Mouse (Mus musculus): Measurements from ENCODE around the gene Fam222a.

Fam222a gene

DNA sequence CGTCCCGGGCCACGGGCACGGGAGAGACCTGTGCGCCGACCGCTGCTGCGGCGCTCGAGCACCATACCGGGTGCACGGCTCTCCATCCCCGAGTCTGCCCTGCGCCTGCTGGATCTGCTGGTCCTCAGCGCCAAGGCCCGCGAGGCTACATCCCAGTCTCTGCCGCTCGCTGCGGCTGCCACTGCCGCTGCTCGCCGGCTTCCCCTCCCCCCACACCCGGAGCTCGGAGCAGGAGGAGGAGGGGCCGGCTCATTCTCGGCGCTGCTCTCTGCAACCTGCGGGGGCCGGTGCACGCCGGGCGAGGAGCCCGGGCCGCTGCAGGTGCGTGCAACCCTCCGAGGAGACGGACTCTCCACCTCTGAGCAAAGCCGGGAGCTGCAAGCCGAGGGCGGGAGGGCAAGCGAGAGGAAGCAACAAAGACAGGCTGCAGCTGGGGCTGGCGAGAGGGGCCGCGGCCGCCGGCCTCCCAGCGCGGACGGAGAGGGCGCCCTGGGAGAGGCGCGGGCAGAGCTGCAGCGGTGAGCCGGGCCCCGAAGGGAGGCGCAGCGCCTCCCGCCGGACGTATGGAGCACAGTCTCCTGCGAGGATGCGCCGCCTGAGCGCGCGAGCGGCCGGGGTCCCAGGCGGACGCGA is at the start of gene Fam222a:
TSS of gene Fam222a (plus strand) at position 452 of the 633 bp plus-strand sequence.
- peak; percentile 57 to 70 for DNase-seq (ENCODE audit: low spot score in 2 of 2)

DNA sequence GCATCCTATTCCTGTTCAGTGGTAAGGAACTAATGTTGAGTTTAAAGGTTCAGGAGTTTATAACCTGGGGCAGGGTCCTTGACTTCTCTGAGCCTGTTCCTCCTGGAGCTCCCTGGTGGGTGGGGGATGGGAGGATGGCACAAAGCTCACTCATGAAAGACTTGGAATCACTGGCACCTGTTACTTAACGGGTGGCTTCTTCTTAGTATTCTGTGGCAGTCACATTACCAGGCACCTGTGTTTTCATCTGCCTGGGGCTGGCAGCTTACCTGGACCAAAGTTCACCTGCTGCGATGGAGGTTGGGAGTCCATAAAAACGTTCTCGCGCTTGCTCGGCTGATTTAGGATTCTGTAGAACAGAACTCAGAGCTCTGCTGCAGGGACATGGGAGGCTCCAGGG is 39.5 kb upstream of the Fam222a start:
- DNase-seq (ENCODE audit: low spot score in 2 of 2), result no peak

DNA sequence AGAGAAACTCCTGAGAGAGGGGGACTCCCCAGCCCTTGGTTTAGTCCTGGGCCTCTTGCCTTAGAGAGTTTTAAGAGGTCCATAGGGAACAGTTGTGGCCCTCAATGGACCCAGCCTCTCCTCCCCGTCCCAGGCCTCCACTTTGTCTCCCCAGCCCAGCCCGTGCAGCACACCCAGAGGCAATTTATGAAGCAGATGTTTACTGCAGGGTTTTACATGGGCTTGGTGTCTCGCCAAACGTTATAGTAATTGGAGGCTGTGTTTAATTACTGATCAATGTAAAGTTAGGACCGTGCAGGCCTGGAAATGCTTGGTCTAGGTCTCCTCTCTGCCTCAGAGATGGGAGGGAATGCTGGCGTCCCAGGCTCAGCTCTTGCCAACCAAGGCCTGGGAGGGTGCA is 37.5 kb upstream of the Fam222a start:
- no peak for DNase-seq (ENCODE audit: low spot score in 2 of 2)

DNA sequence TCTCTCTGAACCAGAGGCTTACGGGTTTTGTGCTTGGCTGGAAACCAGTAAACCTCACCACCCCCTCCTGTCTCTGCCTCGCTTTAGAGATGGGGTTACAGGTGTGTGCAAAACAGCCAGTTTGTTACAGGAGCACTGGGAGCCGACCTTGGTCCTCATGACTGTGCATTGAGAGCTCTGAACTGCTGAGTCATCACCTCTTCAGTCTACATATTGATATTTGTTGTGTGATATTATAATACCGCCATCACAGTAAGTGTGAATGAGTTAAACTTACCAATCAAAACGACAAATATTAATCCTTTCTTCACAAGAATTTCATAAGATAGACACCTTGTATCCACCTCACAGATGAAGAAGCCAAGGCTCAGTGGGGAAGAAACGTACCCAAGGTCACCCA is 35.8 kb upstream of the Fam222a start:
- DNase-seq (ENCODE audit: low spot score in 2 of 2), result no peak

DNA sequence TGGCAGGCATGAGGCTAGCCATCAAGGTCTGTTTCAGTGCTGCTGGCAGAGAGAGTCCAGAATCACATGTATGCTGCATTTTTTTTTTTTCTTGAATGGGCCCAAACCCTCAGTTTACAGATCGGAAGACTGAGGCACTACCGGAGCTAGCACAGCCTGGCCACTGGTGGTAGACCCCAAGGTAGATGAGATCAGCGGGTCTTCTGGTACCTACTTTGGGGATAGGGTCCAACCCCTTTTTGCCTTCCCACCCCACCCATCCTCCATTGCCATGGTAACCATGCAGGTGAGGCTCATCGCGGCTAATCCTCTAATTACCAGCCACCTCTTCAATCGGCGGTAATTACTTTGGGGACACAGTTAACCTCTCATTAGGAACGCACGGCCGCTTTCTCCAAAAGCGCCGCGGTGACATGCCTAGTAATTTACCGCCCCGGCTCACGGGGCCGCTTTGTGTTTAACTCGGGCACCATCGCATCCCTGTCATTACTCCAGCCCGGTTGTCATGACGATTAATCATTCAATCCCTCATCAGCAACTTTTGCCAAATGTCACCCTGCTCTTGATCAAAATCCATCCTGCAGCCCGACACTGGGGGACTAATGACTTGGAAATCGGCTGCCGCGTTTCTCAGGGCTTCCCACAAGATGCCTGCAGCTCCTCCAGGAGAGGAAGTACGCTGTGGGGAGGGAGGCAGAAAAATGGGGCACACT is 30.4 kb upstream of the Fam222a start:
- peak; percentile 4 to 12 for DNase-seq (ENCODE audit: low spot score in 2 of 2)

DNA sequence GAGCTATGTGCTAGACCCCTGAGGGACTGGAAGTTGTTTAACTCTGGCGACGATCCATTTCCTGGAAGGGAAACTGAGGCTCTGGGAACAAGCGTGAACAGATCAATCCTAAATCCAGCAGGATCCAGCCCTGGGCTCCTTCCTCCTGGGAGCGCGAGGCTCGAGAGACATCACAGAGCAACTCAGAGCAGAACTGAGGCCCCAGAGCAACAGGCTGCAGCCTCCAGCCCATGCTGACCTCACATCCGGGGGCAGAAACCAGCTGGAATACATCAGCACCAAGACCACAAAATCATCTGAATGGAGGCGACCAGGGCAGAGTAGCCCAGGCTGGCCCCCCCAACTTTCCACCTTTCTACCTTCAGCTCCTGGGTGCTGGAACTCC is 29.8 kb upstream of the Fam222a start:
- DNase-seq (ENCODE audit: low spot score in 2 of 2), result no peak

DNA sequence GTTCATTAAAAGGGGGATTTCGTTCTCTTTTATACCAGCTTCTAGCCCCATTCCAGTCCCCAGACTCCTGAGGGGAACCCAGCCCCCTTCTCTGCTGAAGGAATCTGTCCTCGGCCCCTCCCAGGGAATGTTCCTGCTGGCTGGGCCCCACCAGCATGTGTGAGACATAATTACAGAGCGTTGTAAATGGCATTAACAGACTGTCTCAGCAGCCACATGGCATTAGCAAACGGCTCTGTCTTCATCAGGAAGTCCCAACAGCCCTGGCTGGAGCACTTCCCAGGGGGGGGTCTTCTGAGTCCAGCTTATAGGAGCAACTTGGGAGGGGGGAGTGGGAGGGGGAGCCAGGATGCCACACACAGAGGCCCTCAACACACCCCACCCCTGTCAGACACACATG is 29.1 kb upstream of the Fam222a start:
- no peak for DNase-seq (ENCODE audit: low spot score in 2 of 2)

DNA sequence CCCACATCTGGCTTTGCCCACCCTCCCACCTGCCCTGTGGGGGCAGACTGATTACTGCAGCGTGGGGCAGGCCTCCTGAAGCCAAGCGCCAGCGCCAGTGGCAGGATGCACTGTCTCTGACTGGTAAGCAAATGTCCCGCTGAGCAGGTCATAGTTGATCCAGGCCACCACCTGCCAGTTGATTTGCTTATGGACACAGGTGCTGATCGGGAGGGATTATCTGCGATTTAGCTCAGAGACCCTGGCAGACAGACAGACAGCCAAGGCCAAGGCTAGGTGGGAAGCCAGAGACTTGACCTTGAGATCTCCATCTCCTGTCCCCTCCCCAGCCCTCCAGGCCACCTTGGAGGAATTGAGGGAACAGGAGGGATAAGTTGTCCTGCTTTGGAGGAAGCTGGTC is 28.1 kb upstream of the Fam222a start:
- no peak for DNase-seq (ENCODE audit: low spot score in 2 of 2)

DNA sequence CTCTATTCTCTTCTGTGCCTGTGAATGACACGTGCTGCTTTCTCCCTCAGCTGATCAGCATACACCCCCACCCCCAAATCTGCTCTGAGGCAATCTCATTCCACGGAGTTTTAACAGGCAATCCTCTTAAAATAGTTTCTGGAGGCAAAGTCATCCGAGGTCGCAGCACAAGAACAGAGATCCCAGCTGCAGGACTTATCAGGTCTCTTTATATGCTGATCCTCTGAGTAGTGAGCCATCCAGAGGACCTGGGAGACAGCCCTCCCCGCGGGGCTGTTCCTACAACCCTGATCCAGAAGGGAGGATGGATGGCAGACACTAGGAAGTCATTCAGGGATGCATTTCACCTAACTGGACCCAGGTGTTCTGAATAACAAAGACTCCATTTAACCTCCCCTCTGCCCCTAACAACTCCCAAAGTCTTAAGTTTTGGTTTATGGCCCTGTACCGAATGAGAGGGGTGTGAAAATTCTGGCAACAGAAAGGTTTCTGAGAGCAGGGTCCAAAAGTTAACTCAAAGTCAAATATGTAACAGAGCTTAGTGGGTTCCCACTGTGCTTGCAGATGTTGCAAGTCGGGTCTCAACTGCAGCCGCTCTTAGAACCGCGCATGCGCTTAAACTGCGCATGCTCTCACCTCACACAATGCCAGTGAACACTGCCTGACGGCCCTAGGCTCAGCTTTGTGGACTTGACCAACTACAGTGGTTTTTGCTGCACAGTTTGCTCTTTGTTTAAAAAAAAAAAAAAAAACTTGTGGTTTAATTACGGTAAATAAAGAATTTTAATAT is 26.0 kb upstream of the Fam222a start:
- DNase-seq (ENCODE audit: low spot score in 2 of 2), result no peak

DNA sequence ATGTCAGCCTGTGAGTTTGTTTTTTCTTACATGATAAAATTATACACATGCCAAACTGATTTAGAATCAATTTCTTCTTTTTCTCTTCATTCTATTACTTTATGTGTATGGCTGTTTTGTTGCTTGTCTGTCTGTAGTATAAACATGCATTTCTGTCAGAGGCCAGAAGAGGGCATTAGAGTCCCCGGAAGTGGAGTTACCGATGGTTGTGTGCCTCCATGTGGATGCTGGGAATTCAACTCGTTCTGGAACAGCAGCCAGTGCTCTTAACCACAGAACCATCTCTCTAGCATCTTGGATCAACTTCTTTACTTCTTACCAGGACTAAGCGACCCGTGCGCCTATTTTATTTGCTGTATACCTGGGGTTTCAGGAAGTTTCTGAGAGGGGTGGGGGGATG is 24.2 kb upstream of the Fam222a start:
- no peak for DNase-seq (ENCODE audit: low spot score in 2 of 2)

DNA sequence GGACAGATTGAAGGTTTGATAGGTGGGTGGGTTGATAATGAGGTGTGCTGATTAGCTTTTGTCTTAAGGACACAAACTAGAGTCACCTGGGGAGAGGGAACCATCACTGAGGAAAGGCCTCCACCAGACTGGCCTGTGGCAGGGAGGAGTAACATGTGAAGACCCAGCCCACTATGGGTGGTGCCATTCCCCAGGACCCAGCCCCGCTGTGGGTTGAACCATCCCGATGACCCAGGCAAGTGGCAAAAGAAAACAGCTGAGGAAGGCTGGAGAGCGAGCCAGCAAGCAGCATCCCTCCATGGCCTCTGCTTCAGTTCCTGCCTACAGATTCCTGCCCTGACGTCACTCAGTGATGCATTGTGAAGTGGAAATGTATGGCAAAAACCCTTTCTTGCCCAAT is 23.6 kb upstream of the Fam222a start:
- no peak for DNase-seq (ENCODE audit: low spot score in 2 of 2)

DNA sequence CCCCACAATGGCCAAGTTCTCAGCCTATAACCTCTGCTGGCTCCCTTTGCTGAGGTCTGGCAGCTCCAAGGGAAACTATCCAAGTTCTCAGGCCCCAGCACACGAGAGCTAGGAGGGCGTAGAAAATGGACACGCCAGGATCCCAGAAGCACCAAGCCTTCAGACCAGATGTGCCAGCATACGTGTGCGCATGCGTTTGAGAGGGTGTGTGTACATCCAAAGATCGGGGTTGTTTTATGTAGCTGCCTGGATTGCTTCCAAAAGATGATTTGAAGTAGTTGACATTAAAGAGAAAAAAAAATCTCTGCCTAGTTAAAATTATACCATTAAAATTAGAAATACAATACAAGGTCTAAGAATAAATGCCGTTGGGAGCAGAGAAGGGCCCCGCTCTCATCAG is 22.7 kb upstream of the Fam222a start:
- DNase-seq (ENCODE audit: low spot score in 2 of 2), result peak in 1 of 2 experiments; percentile 22

DNA sequence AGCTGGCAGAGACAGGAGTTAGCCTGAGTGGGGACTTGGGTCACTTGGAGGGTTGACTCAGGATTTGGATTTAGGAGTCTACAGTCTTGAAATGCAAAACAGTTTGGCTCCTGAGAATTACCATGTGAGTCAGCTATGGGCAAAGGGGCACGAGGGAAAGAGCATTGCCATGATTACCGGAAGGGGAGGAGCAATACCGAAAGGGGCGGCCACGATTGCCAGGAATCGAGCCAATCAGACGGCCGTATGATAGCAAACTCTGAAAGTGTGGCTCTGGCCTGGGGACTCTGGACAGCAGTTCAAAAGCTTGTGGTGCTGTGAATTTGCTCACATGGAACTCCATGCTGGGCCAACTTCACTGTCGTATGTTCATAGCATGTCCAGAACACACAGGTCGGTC is 18.8 kb upstream of the Fam222a start:
- DNase-seq (ENCODE audit: low spot score in 2 of 2), result no peak

DNA sequence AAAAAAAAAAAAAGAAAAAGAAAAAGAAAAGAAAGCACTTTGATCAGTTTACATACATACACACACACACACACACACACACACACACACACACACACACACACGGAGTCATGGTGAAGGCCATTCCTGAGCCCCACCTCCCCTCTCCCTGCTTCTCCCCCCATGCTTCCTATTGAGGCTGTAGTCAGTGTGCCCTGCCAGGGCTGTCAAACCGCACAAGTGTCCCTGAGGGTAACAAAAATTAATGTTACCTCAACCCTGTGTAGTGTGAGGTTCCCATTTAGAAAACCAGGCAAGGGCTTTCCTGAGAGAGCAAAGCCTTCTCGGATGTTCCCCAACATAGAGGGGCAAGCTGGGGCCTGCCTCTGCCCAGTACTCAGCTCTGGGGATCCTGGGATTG is 18.0 kb upstream of the Fam222a start:
- no peak for DNase-seq (ENCODE audit: low spot score in 2 of 2)

DNA sequence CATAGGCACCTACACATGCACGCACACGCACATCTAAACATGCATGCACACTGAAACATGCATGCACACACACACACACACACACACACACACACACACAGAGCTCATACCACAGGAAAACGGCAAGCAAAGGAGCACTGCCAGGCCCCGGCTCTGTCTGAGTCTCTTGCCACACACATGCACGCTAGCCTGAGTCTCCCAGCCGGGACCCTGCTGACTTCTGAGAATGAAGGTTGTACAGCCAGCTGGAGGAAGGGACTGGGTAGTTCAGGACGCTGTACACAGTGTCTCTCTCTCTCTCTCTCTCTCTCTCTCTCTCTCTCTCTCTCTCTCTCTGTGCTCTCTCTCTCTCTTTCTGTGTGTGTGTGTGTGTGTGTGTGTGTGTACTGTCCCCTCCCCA is 17.4 kb upstream of the Fam222a start:
- DNase-seq (ENCODE audit: low spot score in 2 of 2), result no peak

DNA sequence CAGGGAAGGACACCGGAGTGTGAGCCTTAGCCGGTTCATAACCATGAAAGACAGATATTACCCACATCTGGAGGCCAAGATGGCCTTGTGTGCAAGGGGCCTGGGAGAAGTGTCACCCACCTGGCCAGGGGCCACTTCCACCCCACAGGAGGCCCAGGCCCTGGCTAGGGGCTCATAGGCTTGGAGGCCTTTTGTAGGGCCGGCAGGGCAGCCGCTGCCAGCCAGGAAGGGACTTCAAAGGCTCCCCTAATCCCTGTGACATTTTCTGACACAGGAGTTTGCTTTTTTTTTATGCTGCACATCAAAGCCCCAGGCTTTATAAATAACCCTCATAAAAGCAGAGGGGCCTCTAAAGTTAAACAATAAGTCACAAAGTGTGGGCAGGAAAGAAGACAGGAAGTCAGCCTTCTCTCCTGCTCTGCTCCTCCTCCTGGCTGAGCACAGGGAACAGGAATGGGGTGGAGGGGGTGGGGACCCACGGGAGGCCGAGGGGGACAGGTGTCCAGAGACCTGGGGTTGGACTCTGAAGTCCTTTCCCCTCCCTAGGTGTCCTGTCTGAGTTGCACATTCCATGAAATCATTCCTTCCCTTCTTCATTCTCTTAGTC is 16.8 kb upstream of the Fam222a start:
- DNase-seq (ENCODE audit: low spot score in 2 of 2), result no peak

DNA sequence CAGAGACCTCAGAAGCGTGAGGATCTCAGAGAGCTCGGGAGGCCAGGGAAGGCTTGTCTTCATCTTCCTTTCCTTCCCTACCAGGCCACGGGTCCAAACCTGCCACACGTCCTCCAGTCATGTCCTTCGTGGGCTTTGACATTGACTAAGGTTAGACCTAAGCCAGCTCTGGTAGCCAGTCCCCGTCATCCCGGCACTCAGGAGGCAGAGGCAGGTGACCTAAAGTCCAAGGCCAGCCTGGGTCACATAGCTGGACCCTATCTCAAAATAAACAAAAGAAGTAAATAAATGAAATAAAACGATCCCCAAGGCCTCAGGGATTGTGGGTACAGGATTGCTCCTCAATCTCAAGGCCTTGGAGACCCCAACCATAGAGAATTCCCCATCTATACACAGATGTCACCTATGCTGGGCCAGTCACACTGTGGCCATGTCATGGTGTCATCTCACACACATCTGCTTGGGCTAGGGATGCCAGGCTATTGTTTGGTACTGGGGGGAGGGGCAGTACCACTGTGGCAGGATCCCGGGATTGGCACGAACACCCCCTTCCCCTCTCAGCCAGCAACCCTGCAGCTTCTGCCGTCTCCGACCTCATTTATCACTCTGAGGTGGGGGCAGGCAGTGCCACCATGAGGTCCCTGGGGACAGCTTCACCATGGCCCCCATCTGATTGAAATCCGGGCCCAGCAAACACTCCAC is 15.2 kb upstream of the Fam222a start:
- DNase-seq (ENCODE audit: low spot score in 2 of 2), result no peak

DNA sequence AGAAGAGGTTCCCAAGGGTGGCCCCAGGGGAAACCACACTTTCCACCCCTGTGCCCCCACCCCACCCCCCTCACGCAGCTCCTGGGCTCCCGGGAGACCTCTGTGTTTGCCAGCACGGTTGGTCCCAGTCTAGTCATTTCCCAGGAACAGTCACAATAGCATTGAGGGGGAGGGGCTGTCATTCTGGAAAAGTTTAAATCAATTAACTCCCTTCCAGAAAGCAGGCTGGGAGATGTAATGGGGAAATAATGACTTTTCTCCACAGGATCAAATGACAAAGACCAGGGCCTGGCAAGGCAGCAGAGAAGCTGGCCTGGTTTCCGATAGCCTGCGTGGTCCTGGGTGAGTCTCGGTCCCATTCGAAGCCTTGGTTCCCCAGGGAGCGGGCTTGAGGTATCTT is 14.1 kb upstream of the Fam222a start:
- DNase-seq (ENCODE audit: low spot score in 2 of 2), result no peak

DNA sequence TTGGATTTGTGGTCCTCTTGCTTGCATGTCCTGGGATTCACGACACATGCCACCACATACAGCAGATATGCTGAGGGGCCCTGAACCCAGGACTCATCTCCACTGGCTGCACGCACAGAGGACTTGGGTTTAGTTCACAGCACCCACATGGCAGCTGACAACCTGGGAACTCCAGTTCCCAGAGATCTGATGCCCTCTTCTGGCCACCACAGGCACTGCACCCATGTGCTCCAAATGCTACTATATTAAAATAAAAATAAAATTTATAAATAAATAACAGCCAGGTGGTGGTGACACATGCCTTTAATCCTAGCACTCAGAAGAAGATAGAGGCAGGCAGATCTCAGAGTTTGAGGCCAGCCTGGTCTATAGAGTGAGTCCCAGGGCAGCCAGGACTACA is 12.4 kb upstream of the Fam222a start:
- no peak for DNase-seq (ENCODE audit: low spot score in 2 of 2)

DNA sequence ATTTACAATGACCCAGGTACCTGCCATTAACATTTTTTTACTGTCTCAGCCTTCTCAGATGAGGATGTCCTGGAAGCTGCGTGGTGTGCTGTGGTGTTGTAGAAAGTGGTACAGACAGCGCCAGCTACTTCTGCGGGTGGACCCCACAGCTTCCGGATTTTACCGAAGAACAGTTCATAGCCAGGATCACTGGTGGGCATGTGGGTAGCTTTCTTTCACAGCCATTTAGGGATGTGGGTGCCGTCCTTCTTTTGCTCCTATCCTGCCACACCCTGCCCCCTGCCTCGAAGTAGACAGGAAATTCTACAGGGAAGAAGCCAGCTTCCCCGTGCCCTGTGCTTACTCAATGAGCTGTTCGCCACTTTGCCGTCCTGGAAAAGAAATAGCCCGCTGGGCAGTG is 11.7 kb upstream of the Fam222a start:
- DNase-seq (ENCODE audit: low spot score in 2 of 2), result no peak

DNA sequence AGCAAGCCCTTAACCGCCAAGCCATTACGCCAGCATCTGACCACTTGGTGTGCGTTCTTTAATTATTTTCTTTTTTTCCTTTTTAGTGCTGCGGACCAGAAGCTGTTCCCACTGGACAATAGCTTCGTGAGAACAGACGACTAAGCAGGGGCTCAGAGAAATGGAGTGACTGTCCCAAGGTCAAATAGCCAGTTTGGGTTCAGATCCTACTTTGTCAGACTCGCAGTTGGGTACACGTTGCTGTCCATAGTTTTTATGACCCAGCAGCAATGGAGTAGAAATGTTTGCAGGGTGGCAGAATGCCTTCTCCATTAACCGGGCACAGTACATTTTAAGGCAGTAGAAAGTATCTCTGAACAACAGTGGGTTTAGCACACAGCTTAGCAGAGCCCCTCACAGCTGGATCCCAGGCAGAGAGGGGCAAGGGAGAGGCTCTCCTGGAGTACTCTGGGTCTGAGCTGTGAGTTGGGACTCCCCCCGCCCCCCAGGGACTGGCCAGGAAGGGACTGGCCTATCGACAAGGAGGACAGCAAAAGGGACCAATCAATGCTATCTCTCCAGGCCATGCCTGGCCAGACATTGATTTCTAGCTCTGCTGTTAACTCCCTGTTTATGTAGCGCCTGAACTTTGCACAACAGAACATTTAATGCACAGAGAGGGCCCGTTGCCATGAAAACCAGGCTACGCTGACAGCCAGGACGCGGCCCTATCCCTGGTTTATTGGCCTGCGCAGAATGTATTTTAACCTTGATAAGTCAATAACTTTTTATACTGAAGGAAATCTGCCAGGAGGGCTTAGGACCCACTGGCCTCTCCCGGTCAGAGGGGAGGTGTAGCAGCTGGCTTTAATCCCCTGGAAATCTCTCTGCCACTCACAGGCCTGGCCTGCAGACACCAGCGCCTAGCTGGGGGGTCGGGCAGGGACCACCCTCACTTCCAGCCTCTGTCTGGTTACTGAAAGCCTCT is 9.8 kb upstream of the Fam222a start:
- no peak for DNase-seq (ENCODE audit: low spot score in 2 of 2)

Measured in right cerebral cortex, adult 2 months (tissue).